Mouse (Mus musculus): ENCODE measurements at regions not wholly inside any gene's neighbourhood (a gene's known extent, or its start where the extent isn't known, plus 50 kb on each side); places are given as distances from the start of the nearest gene placed in this dataset.

GRCm38 (mm10) chr1:47112494-47112893 is 219.8 kb upstream of the Slc39a10 start:
- no peaks in the 10 kb centered on the region for H3K4me1 ChIP-seq (ENCODE audit: control insufficient read depth, insufficient read depth, low read length)
- no peak overlapping the region; the same call in 1 of the 2 replicates for H3K27ac ChIP-seq (ENCODE audit: insufficient read depth, low read length)
- no peak for TF ChIP-seq CTCF (IDR thresholded peaks at IDR 0.05; ENCODE audit: extremely low read depth, insufficient read depth, low read length)
- no peak for TF ChIP-seq POLR2A (IDR thresholded peaks at IDR 0.05; ENCODE audit: extremely low read depth, insufficient read depth, low read length)
- no peak overlapping the region for H3K4me3 ChIP-seq (ENCODE audit: insufficient read depth, low read length)

GRCm38 (mm10) chr1:47104055-47104454 is 211.4 kb upstream of the Slc39a10 start:
- TF ChIP-seq POLR2A (IDR thresholded peaks at IDR 0.05; ENCODE audit: extremely low read depth, insufficient read depth, low read length) (no peak), CTCF (IDR thresholded peaks at IDR 0.05; ENCODE audit: extremely low read depth, insufficient read depth, low read length) (no peak)
- Histone ChIP-seq H3K4me1 (ENCODE audit: control insufficient read depth, insufficient read depth, low read length) (no peaks in the 10 kb centered on the region; the same call in 1 of the 2 replicates), H3K4me3 (ENCODE audit: insufficient read depth, low read length) (no peak overlapping the region), H3K27ac (ENCODE audit: insufficient read depth, low read length) (no peak overlapping the region)

- Histone ChIP-seq H3K27ac (ENCODE audit: insufficient read depth, low read length) (no peak overlapping the region), H3K4me1 (ENCODE audit: control insufficient read depth, insufficient read depth, low read length) (no peaks in the 10 kb centered on the region; the same call in 1 of the 2 replicates), H3K4me3 (ENCODE audit: insufficient read depth, low read length) (no peak overlapping the region)
- TF ChIP-seq CTCF (IDR thresholded peaks at IDR 0.05; ENCODE audit: extremely low read depth, insufficient read depth, low read length), result no peak
- no peak for TF ChIP-seq POLR2A (IDR thresholded peaks at IDR 0.05; ENCODE audit: extremely low read depth, insufficient read depth, low read length)
Observed at GRCm38 (mm10) chr1:47103321-47103988, 210.8 kb upstream of the Slc39a10 start.

- Histone ChIP-seq H3K27ac (ENCODE audit: insufficient read depth, low read length) (no peak overlapping the region), H3K4me1 (ENCODE audit: control insufficient read depth, insufficient read depth, low read length) (no peaks in the 10 kb centered on the region), H3K4me3 (ENCODE audit: insufficient read depth, low read length) (no peak overlapping the region)
- TF ChIP-seq CTCF (IDR thresholded peaks at IDR 0.05; ENCODE audit: extremely low read depth, insufficient read depth, low read length) (no peak), POLR2A (IDR thresholded peaks at IDR 0.05; ENCODE audit: extremely low read depth, insufficient read depth, low read length) (no peak)
Observed at GRCm38 (mm10) chr1:47097084-47097996, 204.7 kb upstream of the Slc39a10 start.

- no peak for TF ChIP-seq POLR2A (IDR thresholded peaks at IDR 0.05; ENCODE audit: extremely low read depth, insufficient read depth, low read length)
- no peak for TF ChIP-seq CTCF (IDR thresholded peaks at IDR 0.05; ENCODE audit: extremely low read depth, insufficient read depth, low read length)
- H3K27ac ChIP-seq (ENCODE audit: insufficient read depth, low read length), result no peak overlapping the region
- H3K4me3 ChIP-seq (ENCODE audit: insufficient read depth, low read length), result no peak overlapping the region
- H3K4me1 ChIP-seq (ENCODE audit: control insufficient read depth, insufficient read depth, low read length), result no peaks in the 10 kb centered on the region
Observed at GRCm38 (mm10) chr1:47094498-47094897, 201.8 kb upstream of the Slc39a10 start.

GRCm38 (mm10) chr1:47093289-47093947 is 200.8 kb upstream of the Slc39a10 start:
- TF ChIP-seq POLR2A (IDR thresholded peaks at IDR 0.05; ENCODE audit: extremely low read depth, insufficient read depth, low read length), result no peak
- TF ChIP-seq CTCF (IDR thresholded peaks at IDR 0.05; ENCODE audit: extremely low read depth, insufficient read depth, low read length), result no peak
- H3K27ac ChIP-seq (ENCODE audit: insufficient read depth, low read length), result no peak overlapping the region
- no peak overlapping the region for H3K4me3 ChIP-seq (ENCODE audit: insufficient read depth, low read length)
- no peaks in the 10 kb centered on the region for H3K4me1 ChIP-seq (ENCODE audit: control insufficient read depth, insufficient read depth, low read length)

GRCm38 (mm10) chr1:47076423-47076822 is 183.8 kb upstream of the Slc39a10 start:
- H3K27ac ChIP-seq (ENCODE audit: insufficient read depth, low read length), result no peak overlapping the region

GRCm38 (mm10) chr1:47058149-47058548 is 165.5 kb upstream of the Slc39a10 start:
- Histone ChIP-seq H3K27ac (ENCODE audit: insufficient read depth, low read length) (no peak overlapping the region), H3K4me3 (ENCODE audit: insufficient read depth, low read length) (no peak overlapping the region), H3K4me1 (ENCODE audit: control insufficient read depth, insufficient read depth, low read length) (no peaks in the 10 kb centered on the region)
- no peak for TF ChIP-seq POLR2A (IDR thresholded peaks at IDR 0.05; ENCODE audit: extremely low read depth, insufficient read depth, low read length)
- TF ChIP-seq CTCF (IDR thresholded peaks at IDR 0.05; ENCODE audit: extremely low read depth, insufficient read depth, low read length), result no peak

More at GRCm38 (mm10) chr1:47076423-47076822, 183.8 kb upstream of the Slc39a10 start:
- no peak for TF ChIP-seq POLR2A (IDR thresholded peaks at IDR 0.05; ENCODE audit: extremely low read depth, insufficient read depth, low read length)
- no peak for TF ChIP-seq CTCF (IDR thresholded peaks at IDR 0.05; ENCODE audit: extremely low read depth, insufficient read depth, low read length)
- Histone ChIP-seq H3K4me3 (ENCODE audit: insufficient read depth, low read length) (no peak overlapping the region), H3K4me1 (ENCODE audit: control insufficient read depth, insufficient read depth, low read length) (no peaks in the 10 kb centered on the region)

GRCm38 (mm10) chr1:47057344-47057743 is 164.7 kb upstream of the Slc39a10 start:
- Histone ChIP-seq H3K27ac (ENCODE audit: insufficient read depth, low read length) (no peak overlapping the region), H3K4me3 (ENCODE audit: insufficient read depth, low read length) (no peak overlapping the region), H3K4me1 (ENCODE audit: control insufficient read depth, insufficient read depth, low read length) (no peaks in the 10 kb centered on the region)
- TF ChIP-seq POLR2A (IDR thresholded peaks at IDR 0.05; ENCODE audit: extremely low read depth, insufficient read depth, low read length), result no peak
- no peak for TF ChIP-seq CTCF (IDR thresholded peaks at IDR 0.05; ENCODE audit: extremely low read depth, insufficient read depth, low read length)
